Mouse (Mus musculus): ENCODE measurements around the gene Slc25a19. TPM values are rescaled to one million over a fixed set of nuclear protein-coding genes. Genes with fewer than 3 reads are reported as not detected.
A peak's percentile ranks its signal among the peaks of the same experiment; 100 is the strongest.

The Slc25a19 gene
- polyA plus RNA-seq, 1 experiment: 45.9 TPM

- Histone ChIP-seq H3K4me3 (replicated peaks; ENCODE audit: extremely low read depth, low read depth, low read length) (no peak overlapping the region), H3K4me1 (ENCODE audit: control insufficient read depth, insufficient read depth, low read length) (peaks cover 3% of the 10 kb centered on the region; the same call in 1 of the 2 replicates)
- DNase-seq: no peak
- 85% methylated on average over 8 of the region's 8 CpGs for WGBS
- no peak for TF ChIP-seq POLR2A (IDR thresholded peaks at IDR 0.05; ENCODE audit: borderline replicate concordance, extremely low read depth, low read depth, low read length)
- TF ChIP-seq CTCF (IDR thresholded peaks at IDR 0.05; ENCODE audit: insufficient read depth, low read length): no peak
These were observed 6.9 kb upstream of the Slc25a19 start for GRCm38 (mm10) chr11:115635041-115635440.

GRCm38 (mm10) chr11:115634109-115634508 is 6.0 kb upstream of the Slc25a19 start:
- TF ChIP-seq POLR2A (IDR thresholded peaks at IDR 0.05; ENCODE audit: borderline replicate concordance, extremely low read depth, low read depth, low read length) (no peak), CTCF (IDR thresholded peaks at IDR 0.05; ENCODE audit: insufficient read depth, low read length) (no peak)
- Histone ChIP-seq H3K4me3 (replicated peaks; ENCODE audit: extremely low read depth, low read depth, low read length) (no peak overlapping the region), H3K4me1 (ENCODE audit: control insufficient read depth, insufficient read depth, low read length) (no peaks in the 10 kb centered on the region)
- no peak for DNase-seq
- WGBS: 56% methylated on average over 4 of the region's 4 CpGs

GRCm38 (mm10) chr11:115632862-115633261 is 4.8 kb upstream of the Slc25a19 start:
- Histone ChIP-seq H3K4me3 (replicated peaks; ENCODE audit: extremely low read depth, low read depth, low read length) (no peak overlapping the region), H3K4me1 (ENCODE audit: control insufficient read depth, insufficient read depth, low read length) (no peaks in the 10 kb centered on the region)
- TF ChIP-seq CTCF (IDR thresholded peaks at IDR 0.05; ENCODE audit: insufficient read depth, low read length): no peak
- 75% methylated on average over 10 of the region's 10 CpGs for WGBS
- DNase-seq: no peak

DNA sequence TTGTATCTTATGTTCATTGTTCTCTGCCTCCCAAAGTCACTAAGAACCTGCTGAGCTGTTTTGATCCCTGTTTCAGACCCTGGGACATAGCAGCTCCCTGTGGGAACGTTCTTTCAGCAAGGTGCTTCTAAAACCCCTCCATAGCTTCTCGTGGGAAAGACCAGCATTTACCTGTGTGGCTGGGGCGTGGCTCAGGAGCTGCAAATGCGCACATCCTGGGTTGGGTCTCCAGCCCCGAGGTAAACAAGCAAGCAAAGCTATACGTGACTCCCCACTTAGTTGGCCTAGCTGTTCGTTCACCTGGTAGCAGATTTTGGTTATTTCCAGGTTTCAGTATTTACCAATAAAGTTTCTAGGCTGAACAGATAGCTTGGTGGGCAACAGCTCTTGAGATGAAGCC is 4.2 kb upstream of the Slc25a19 start:
- 0 out of 2 replicates have a peak, but pooled peaks cover 2% of the 10 kb centered on the region for H3K4me1 ChIP-seq (ENCODE audit: control insufficient read depth, insufficient read depth, low read length)
- no peak overlapping the region for H3K4me3 ChIP-seq (replicated peaks; ENCODE audit: extremely low read depth, low read depth, low read length)
- no peak for DNase-seq
- no peak for TF ChIP-seq CTCF (IDR thresholded peaks at IDR 0.05; ENCODE audit: insufficient read depth, low read length)
- no peak for TF ChIP-seq POLR2A (IDR thresholded peaks at IDR 0.05; ENCODE audit: borderline replicate concordance, extremely low read depth, low read depth, low read length)
- WGBS: 66% methylated on average over 7 of the region's 7 CpGs

- no peak overlapping the region for H3K4me3 ChIP-seq (replicated peaks; ENCODE audit: extremely low read depth, low read depth, low read length)
- peak; percentile 49 for DNase-seq
- WGBS: 25% methylated on average over 3 of the region's 3 CpGs
- TF ChIP-seq POLR2A (IDR thresholded peaks at IDR 0.05; ENCODE audit: borderline replicate concordance, extremely low read depth, low read depth, low read length) (no peak), CTCF (IDR thresholded peaks at IDR 0.05; ENCODE audit: insufficient read depth, low read length) (peak; percentile 64)
- 0 out of 2 replicates have a peak, but pooled peaks cover 2% of the 10 kb centered on the region for H3K4me1 ChIP-seq (ENCODE audit: control insufficient read depth, insufficient read depth, low read length)
These were observed 3.4 kb upstream of the Slc25a19 start for GRCm38 (mm10) chr11:115631505-115631890.

GRCm38 (mm10) chr11:115630532-115631504 is 2.7 kb upstream of the Slc25a19 start:
- TF ChIP-seq CTCF (IDR thresholded peaks at IDR 0.05; ENCODE audit: insufficient read depth, low read length) (no peak), POLR2A (IDR thresholded peaks at IDR 0.05; ENCODE audit: borderline replicate concordance, extremely low read depth, low read depth, low read length) (no peak)
- 0 out of 2 replicates have a peak, but pooled peaks cover 2% of the 10 kb centered on the region for H3K4me1 ChIP-seq (ENCODE audit: control insufficient read depth, insufficient read depth, low read length)
- WGBS: 35% methylated on average over 16 of the region's 16 CpGs
- peak; percentile 56 for DNase-seq
- H3K4me3 ChIP-seq (replicated peaks; ENCODE audit: extremely low read depth, low read depth, low read length): peak overlapping the region; percentile 15

- Histone ChIP-seq H3K4me3 (replicated peaks; ENCODE audit: extremely low read depth, low read depth, low read length) (no peak overlapping the region), H3K4me1 (ENCODE audit: control insufficient read depth, insufficient read depth, low read length) (0 out of 2 replicates have a peak, but pooled peaks cover 2% of the 10 kb centered on the region)
- DNase-seq: no peak
- WGBS: 82% methylated on average over 13 of the region's 13 CpGs
- TF ChIP-seq POLR2A (IDR thresholded peaks at IDR 0.05; ENCODE audit: borderline replicate concordance, extremely low read depth, low read depth, low read length) (no peak), CTCF (IDR thresholded peaks at IDR 0.05; ENCODE audit: insufficient read depth, low read length) (no peak)
These were observed 1.8 kb upstream of the Slc25a19 start for GRCm38 (mm10) chr11:115629734-115630531.

- Histone ChIP-seq H3K4me1 (ENCODE audit: control insufficient read depth, insufficient read depth, low read length) (0 out of 2 replicates have a peak, but pooled peaks cover 2% of the 10 kb centered on the region), H3K4me3 (replicated peaks; ENCODE audit: extremely low read depth, low read depth, low read length) (no peak overlapping the region)
- DNase-seq: no peak
- TF ChIP-seq CTCF (IDR thresholded peaks at IDR 0.05; ENCODE audit: insufficient read depth, low read length) (no peak), POLR2A (IDR thresholded peaks at IDR 0.05; ENCODE audit: borderline replicate concordance, extremely low read depth, low read depth, low read length) (no peak)
- 44% methylated on average over 13 of the region's 13 CpGs for WGBS
These were observed 488 bp upstream of the Slc25a19 start for GRCm38 (mm10) chr11:115628465-115629101.
